In the genomic region with DNA sequence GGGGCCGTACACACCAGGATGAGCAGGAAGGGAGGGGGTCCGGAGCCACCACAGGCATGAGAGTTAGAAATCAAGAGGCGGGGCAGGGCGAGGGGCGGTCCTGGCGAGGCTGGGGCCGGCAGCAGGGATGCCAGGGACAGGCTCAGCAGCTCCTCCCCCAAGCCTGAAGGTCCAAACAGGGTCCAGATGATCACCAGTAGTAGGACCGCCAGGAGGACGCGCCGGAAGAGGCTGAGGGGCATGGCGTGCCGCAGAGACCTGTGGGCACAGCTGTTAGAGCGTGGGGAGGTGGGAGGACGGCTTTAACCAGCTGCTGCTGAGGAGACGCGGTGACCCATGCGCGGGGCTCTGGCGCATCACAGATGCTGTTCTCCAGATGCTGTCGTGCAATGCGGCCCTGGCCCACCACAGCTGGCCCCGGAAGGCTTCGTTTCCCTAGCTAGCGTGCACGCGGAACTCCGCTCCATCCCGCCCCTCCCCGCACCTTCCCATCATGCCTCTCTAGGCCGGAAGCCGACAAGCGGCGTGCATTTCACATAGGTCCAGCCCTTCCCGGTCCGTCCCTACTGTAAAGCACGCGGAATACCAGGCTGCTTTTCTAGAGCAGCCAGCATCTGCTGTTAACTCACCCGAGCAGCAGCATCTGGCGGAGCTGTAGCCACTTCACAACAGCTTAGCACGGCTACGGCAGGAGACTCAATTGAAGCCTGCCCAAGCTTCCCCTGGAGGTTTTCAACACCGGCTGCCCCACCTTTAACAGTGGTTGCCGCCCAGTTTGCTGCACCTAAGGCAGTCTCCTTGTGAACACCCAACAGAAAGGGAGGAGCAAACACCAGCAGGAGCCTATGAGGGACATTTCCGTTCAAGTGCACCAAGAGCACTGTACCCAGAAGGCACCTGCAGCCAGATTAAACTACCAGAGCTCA, we compare ENCODE assay signal across 8 mouse cellular contexts. TPM values are rescaled to one million over a fixed set of nuclear protein-coding genes. Genes with fewer than 3 reads are reported as not detected.
DNase-seq lines count a peak whose midpoint lies in the region; ATAC-seq and TF ChIP-seq lines count a peak whose summit lies in the region.

Gene B3galt4, minus strand, starts transcription at position 468 of the 926 bp plus-strand sequence.

- WGBS in hindbrain, embryonic 11.5 days, result 3% methylated on average over 45 of the region's 45 CpGs

- POLR2A ChIA-PET in Patski (lab: Charles Lee), result interaction anchor here (3.6 kb wide), 1 partner anchor 11 kb away, joined by 15 read pairs; the partner anchor contains the start of genes Pfdn6 and Wdr46

- no peaks in the 10 kb centered on the region for H3K27me3 ChIP-seq in Patski
- no peaks in the 10 kb centered on the region for H3K27me3 ChIP-seq in hindbrain, embryonic 11.5 days (ENCODE audit: control insufficient read depth, insufficient read depth, low read length)

- in situ Hi-C loops in Patski (cut with MboI; ENCODE audit: low pct_unique_long_range_greater_than_20kb), result no loop called here

- peaks cover 16% of the 10 kb centered on the region for H3K4me1 ChIP-seq in hindbrain, embryonic 11.5 days (replicated peaks; ENCODE audit: control insufficient read depth, insufficient read depth, low read length)

- no peak for DNase-seq in Patski (ENCODE audit: low read depth, low spot score)
- DNase-seq in cerebellum, adult 8-10 months, result peak; percentile 54
- peak; percentile 84 for DNase-seq in hindbrain, embryonic 11.5 days (ENCODE audit: low spot score)
- peak; percentile 63 to 71 for DNase-seq in layer of hippocampus, postnatal 25 days (ENCODE audit: extremely low spot score in 1 of 2, low spot score in 1 of 2)
- peak; percentile 85 to 88 for DNase-seq in lung, postnatal 4 days
- peak; percentile 72 for DNase-seq in retina, postnatal 7 days (ENCODE audit: low read depth, low spot score)
- DNase-seq in thymus, postnatal 4 days, result peak; percentile 85

- H3K36me3 ChIP-seq in hindbrain, embryonic 11.5 days (ENCODE audit: control insufficient read depth, insufficient read depth, low read length), result peaks cover 4% of the 10 kb centered on the region; the same call in 1 of the 2 replicates

- peak within 1 kb of the TSS; percentile 42 for H3K4me3 ChIP-seq in hindbrain, embryonic 11.5 days (ENCODE audit: low read depth, low read length)

- H3K4me2 ChIP-seq in hindbrain, embryonic 11.5 days (replicated peaks; ENCODE audit: low read depth, low read length), result peak within 1 kb of the TSS; percentile 84

- no peaks in the 10 kb centered on the region for H3K9me3 ChIP-seq in hindbrain, embryonic 11.5 days (ENCODE audit: control insufficient read depth, low read length)

- TF ChIP-seq CTCF in Patski (IDR thresholded peaks at IDR 0.05), result no peak

- peak within 1 kb of the TSS; percentile 73 for H3K9ac ChIP-seq in hindbrain, embryonic 11.5 days (ENCODE audit: low read depth, low read length)

- H3K27ac ChIP-seq in hindbrain, embryonic 11.5 days (ENCODE audit: low read depth, low read length), result peak within 1 kb of the TSS; percentile 87

- peak; percentile 29 for ATAC-seq in Patski
- ATAC-seq in frontal cortex, adult (ENCODE audit: low TSS enrichment), result peak; percentile 62
- ATAC-seq in hindbrain, embryonic 11.5 days (ENCODE audit: low FRiP score), result peak; percentile 77

- CTCF ChIA-PET in Patski (lab: Charles Lee), result interaction anchor here (2.4 kb wide), 1 partner anchor 11 kb away, joined by 6 read pairs; the partner anchor contains the start of genes Pfdn6 and Wdr46

RNA-seq across cellular contexts. Expression of gene B3galt4, which starts in this region (rescaled TPM):
- polyA plus RNA-seq in Patski (2021), result 2.8 TPM
- polyA plus RNA-seq in hindbrain, embryonic 11.5 days (2014; fragmentation: Nextera tagmentation; extraction: Ambion mirVana), result 4.8 and 5.3 TPM in 2 replicates
- 1 to 10 TPM; 6.0 to 6.6 TPM for total RNA-seq in layer of hippocampus, postnatal 25 days (2021)
